Mouse (Mus musculus) testis, postnatal 14 days (tissue): ENCODE data around the gene Cabp2.

Experiments
- DNase-seq: peaks from one replicate; pipeline ENCODE4 v3.0.0; 2021; ENCODE audit warnings: low spot score

The Cabp2 gene

DNA sequence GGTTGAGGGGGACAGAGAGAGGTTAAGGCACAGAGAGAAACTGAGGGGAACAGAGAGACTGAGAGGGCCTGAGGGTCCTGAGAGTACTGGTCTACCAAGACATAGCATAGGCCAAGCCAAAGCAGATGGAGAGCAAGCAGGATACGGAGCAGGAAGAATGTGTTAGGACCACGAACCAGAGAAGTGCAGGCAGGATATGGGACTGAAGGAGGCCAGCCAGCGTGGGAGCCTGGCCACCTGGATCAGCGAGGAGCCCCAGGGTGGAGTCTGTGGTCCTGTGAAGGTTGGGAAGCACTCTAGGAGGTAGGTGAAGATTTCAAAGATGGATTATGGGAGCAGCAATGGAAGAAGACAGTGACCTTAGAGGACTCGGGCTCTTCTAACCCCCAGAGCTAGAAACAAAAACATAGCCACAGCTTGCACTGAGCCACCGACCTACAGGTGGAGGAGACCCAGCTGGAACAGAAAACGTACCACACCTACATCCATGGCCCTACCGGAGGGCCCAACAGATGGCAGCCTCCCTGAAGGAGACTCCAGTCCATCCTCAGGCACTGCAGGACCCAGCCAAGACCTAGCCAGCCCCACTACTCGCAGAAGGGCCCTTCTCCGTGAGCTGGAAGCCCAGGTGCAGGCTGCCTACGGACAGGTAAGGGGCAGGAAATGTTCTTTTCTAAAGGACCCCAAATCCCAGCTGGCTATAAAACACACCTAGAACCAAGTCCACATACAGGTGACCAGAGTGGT, 1.0 kb downstream of the Cabp2 start:
- DNase-seq: no peak

DNA sequence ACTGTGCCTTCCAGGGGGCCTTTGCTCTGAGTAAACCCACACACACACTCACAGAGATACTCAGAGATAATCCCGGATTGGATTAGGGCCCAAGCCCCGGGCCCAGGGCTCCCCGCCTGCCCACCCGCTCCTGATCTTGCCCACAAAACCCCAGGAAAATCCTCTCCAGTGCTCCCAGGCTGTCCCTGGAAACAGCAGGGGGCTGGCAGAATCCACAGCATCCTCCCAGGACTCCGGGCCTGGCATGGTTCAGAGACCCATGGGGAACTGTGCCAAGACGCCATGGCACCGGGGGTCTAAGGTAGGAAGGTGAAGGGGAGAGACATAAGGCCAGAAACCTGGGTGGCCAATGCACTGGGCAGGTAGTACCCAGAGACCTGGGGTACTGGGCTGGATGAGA, 1.9 kb downstream of the Cabp2 start:
- DNase-seq: no peak

DNA sequence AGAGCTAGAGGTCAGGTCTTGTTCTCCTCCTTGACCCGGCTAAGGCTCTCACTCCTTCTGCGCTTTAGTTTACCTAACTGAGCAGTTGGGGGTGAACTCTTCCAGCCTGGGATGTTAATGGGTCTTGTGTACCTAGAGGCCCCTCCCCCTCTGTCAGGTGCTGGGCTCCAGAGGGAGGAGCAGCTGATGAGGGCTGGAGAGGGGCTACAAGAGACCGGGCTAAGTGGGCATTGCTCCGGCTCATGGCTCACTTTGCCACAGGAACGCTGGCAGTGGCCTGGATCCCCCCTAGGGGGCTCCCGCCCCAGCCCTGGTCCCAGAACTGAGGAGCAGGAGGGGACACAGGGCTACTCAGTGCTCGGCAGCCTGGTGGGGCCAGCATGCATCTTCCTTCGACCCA, 2.4 kb downstream of the Cabp2 start:
- no peak for DNase-seq

- DNase-seq: no peak
Measured at GRCm38 (mm10) chr19:4084984-4085383, 3.6 kb downstream of the Cabp2 start.

GRCm38 (mm10) chr19:4086156-4086555, 4.8 kb downstream of the Cabp2 start:
- DNase-seq: no peak

- no peak for DNase-seq
Measured at GRCm38 (mm10) chr19:4087090-4087489, 5.7 kb downstream of the Cabp2 start.

- DNase-seq: no peak
Measured at GRCm38 (mm10) chr19:4088146-4088545, 6.8 kb downstream of the Cabp2 start.

DNA sequence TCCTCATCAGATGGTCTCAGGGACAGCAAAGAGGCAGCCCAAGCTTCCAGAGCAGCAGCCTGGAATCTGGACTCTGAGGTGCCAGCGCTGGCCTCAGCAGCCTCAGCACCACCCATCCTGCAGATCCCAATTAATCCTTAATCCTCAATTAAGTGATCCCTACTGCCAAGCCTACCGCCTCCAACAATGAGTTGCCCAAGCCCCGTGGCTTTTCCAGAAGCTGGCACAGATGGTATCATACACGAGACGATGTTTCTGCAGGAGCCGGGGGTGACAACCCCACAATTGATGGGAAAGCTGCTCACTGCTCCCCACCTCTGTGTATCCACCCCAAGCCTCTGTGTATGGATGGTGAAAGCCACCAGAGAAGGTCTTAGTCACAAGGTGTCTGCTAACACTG, 7.8 kb downstream of the Cabp2 start:
- no peak for DNase-seq

GRCm38 (mm10) chr19:4090446-4090845, 9.1 kb downstream of the Cabp2 start:
- DNase-seq: no peak

DNA sequence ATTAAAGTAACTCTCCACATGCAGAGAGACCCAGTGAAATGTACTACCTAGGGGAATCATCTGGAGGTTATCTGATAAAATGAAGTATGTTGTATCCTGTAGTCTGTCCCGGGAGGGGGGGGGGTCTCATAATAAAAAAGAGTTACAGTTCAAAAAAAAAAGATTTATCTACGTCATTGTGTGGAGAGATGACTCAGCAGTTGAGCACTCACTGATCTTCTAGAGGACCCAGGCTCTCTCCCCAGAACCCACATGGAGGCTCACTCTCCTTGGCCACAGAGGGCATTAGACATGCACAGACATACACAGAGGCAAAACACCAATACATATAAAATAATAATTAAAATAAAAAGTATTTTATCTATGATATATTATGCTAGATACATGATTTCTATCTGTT, 10.0 kb downstream of the Cabp2 start:
- no peak for DNase-seq

DNA sequence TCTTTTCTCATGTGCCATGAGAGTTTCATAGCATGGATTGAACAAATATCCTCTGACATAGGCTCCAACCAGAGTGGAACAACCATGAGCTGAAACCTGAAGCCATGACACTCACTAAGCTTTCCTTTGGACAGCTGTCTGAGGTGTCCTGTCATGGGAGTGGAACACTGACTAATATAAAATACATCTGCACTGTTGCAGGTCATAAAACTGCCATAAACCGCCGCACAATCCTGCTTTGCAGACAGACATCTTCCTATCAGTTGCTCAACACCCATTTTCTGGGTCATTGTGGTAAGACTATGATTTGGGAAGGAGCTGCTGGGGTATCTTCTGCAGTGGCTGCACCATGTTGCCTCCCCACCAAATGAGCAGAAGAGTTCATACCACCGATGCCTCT, 11.4 kb downstream of the Cabp2 start:
- no peak for DNase-seq

DNA sequence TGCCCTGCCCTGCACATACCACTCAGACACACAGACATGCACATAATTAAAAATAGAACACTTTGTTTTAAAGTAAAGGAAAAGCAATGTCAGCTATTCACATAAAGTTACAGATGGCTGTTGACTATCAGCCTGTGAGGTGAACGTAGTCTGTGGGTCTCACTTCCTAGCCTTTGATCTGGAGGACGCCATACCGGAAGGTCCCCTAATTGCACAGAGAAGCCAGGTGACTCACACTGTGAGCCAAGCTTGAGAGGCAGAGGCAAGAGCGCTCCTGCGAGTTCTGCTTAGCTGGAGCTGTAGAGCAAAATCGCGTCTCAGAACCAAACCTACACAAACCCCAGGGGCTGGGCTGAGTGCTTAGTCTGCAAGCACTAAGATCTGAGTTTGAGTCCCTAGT, 12.4 kb downstream of the Cabp2 start:
- DNase-seq: no peak

- DNase-seq: no peak
Measured at GRCm38 (mm10) chr19:4094348-4094747, 13.0 kb downstream of the Cabp2 start.

GRCm38 (mm10) chr19:4094774-4095303, 13.5 kb downstream of the Cabp2 start:
- no peak for DNase-seq

DNA sequence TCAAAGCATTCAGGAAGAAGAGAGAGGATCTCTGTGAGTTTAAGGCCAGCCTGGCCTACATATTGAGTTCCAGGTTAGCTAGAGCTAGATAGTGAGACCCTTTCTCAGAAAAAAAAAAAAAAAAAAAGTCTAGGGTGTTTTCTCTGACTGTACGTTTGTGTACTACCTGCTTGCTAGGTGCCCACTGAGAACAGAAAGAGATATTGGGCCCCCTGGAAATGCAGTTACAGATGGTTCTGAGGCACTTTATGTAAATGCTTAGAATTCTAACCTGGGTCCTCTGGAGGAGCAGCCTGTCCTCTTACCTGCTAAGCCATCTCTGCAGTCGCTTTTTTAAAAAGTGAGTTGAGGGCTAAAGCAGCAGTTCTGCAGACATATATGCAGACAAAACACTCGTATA, 14.4 kb downstream of the Cabp2 start:
- no peak for DNase-seq

- DNase-seq: peak; percentile 99
Measured at GRCm38 (mm10) chr19:4096642-4097440, 15.5 kb downstream of the Cabp2 start, which contains the start of gene Cdk2ap2. Gene Cdk2ap2, plus strand, starts transcription at chr19:4097182.

GRCm38 (mm10) chr19:4097441-4097825, 16.1 kb downstream of the Cabp2 start:
- peak; percentile 87 for DNase-seq

DNA sequence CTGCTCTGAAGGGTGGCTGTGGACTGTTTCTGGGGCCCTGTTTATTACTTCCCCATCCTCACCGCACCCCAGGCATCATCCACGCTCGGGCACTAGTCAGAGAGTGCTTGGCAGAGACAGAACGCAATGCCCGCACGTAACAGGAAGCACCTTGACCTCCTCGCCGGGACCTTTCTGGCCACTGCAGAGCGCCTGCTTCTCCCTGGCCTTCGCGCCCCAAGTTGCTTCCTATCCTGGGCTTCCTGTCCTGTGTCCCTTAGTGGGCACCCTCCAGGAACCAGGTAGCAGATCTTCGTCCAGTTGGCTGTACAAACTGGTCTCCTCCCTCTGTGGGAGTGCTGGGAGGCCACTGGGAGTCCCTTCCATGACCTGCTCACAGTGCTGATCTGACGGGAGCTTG, 17.0 kb downstream of the Cabp2 start:
- DNase-seq: no peak

DNA sequence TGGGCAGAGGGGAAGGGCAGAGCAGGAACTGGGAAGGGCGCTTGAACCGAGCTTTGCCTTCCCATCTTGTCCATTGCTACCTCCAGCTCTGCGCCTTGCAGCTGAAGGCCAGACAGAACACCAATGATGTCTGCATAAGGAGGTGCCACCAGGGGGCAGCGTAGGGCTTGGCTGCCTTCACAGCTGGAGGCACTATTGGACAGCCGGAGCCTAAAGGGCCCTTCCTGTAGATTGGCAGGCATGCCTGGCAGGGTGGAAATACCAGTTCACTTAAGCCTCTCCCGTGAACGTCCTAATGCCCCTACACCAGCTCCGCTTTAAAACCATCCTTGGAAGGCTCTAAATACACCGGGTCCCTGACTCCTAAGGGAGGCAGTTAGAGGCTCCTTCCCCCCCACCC, 17.7 kb downstream of the Cabp2 start:
- peak; percentile 83 for DNase-seq

- peak; percentile 59 for DNase-seq
Measured at GRCm38 (mm10) chr19:4099837-4100717, 18.7 kb downstream of the Cabp2 start, which contains the start of gene Pitpnm1. Gene Pitpnm1, plus strand, starts transcription at chr19:4099998.

DNA sequence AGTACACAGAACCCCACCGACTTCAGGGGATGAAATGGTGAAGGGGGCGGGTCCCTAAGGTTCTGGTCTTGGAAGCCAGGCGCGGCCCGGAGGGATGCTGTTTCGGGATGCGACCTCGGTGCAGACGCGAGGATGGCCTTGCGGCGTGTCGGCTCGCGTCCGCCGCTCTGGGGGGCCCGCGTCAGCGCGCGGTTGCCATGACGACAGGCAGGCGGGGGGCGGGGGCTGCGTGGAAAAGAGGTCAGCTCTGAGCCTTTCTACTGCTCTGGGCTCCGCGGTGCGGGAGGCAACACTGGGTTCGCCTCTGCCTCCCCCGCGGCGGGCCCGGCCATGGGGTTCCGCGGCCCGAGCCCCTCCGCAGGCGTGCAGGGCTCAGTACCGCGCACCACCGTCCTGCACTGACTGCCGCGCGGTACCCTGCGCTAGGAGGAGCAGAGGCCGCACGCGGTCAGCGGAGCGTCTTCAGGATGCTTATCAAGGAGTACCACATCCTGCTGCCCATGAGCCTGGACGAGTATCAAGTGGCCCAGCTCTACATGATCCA, 19.4 kb downstream of the Cabp2 start:
- DNase-seq: peak; percentile 62

GRCm38 (mm10) chr19:4101466-4101865, 20.1 kb downstream of the Cabp2 start:
- no peak for DNase-seq
